In the genomic region with DNA sequence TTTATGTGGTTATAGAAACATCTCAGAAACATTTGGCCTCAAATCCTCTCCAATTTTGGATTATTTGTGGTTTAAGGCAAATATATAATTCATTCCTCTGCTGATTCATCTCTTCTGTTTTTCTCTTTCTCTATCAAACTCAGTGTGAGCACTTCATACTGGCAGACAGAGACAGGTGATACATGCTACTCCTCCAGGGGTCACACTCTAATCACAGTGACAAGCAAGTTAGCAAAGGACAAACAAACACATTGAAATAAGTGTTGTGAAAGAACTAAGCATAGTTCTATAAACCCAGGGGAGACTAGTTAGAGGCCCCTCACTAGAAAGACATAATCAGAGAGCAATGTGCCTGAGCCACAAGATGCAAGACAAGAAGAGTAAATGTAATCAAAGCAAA, we compare ENCODE assay signal across 28 mouse cellular contexts.
DNase-seq lines count a peak whose midpoint lies in the region; ATAC-seq and TF ChIP-seq lines count a peak whose summit lies in the region.
"Had no signal": no experiment of that assay in that cellular context is flagged by ENCODE, and none has a peak within 500 bp of the region (broad histone marks: within the 10 kb centered on the region; RNA-seq: fewer than 3 reads in every experiment).

No protein-coding gene starts in this region.

- no peak for TF ChIP-seq EP300 in CH12.LX (IDR thresholded peaks at IDR 0.05; ENCODE audit: low read length)

- no peaks in the 10 kb centered on the region for H3K79me2 ChIP-seq in CH12.LX (replicated peaks; ENCODE audit: control insufficient read depth, extremely low read depth, insufficient read depth, poor library complexity, severe bottlenecking)

- TF ChIP-seq RAD21 in CH12.LX (IDR thresholded peaks at IDR 0.05; ENCODE audit: low read depth, low read length) = peak; percentile 26

- ATAC-seq in liver, embryonic 16.5 days (ENCODE audit: low read depth) = 0 out of 2 replicates have a peak, but pooled peaks have one; percentile 24
- no peak for ATAC-seq in liver, embryonic 11.5 days (replicated peaks; ENCODE audit: low FRiP score)
- no peak for ATAC-seq in hindbrain, embryonic 13.5 days (ENCODE audit: low FRiP score)
- ATAC-seq: CD4-positive, CD25-positive, alpha-beta regulatory T cell, adult 4 months; forebrain, embryonic 13.5 days; forebrain, embryonic 16.5 days; hindbrain, embryonic 16.5 days; intestine, embryonic 15.5 days; Patski had no signal

- H3K9me3 ChIP-seq in liver, embryonic 16.5 days (replicated peaks; ENCODE audit: control insufficient read depth, low read length) = no peaks in the 10 kb centered on the region
- no peaks in the 10 kb centered on the region for H3K9me3 ChIP-seq in liver, embryonic 11.5 days (ENCODE audit: control insufficient read depth, low read length)
- H3K9me3 ChIP-seq in CH12.LX (replicated peaks; ENCODE audit: low read length) = peaks cover 2% of the 10 kb centered on the region
- no peaks in the 10 kb centered on the region for H3K9me3 ChIP-seq in limb, embryonic 10.5 days (replicated peaks)
- no peaks in the 10 kb centered on the region for H3K9me3 ChIP-seq in hindbrain, embryonic 13.5 days
- H3K9me3 ChIP-seq: embryonic facial prominence, embryonic 12.5 days; embryonic facial prominence, embryonic 15.5 days; forebrain, embryonic 10.5 days; forebrain, embryonic 13.5 days; hindbrain, embryonic 12.5 days; intestine, embryonic 15.5 days had no signal

- no peak overlapping the region for H3K27ac ChIP-seq in liver, embryonic 16.5 days (ENCODE audit: low read length)
- H3K27ac ChIP-seq in liver, embryonic 11.5 days (ENCODE audit: low read depth, low read length) = no peak overlapping the region
- no peak overlapping the region for H3K27ac ChIP-seq in CH12.LX (ENCODE audit: insufficient read depth, low read depth)
- no peak overlapping the region for H3K27ac ChIP-seq in limb, embryonic 10.5 days
- no peak overlapping the region for H3K27ac ChIP-seq in hindbrain, embryonic 13.5 days
- H3K27ac ChIP-seq: embryonic facial prominence, embryonic 12.5 days; embryonic facial prominence, embryonic 15.5 days; forebrain, embryonic 10.5 days; forebrain, embryonic 13.5 days; gastrocnemius, adult 2 months; hindbrain, embryonic 12.5 days; intestine, embryonic 15.5 days had no signal

- in situ Hi-C loops in CH12.LX (cut with MboI; ENCODE audit: low pct_ligation_motif_present, low pct_unique_long_range_greater_than_20kb, low sequenced_read_pairs) = no loop called here

- no peaks in the 10 kb centered on the region for H3K27me3 ChIP-seq in liver, embryonic 16.5 days (ENCODE audit: control insufficient read depth, insufficient read depth, low read depth, low read length)
- no peaks in the 10 kb centered on the region for H3K27me3 ChIP-seq in liver, embryonic 11.5 days (replicated peaks; ENCODE audit: control insufficient read depth, insufficient read depth, low read length)
- H3K27me3 ChIP-seq in CH12.LX (replicated peaks) = no peaks in the 10 kb centered on the region
- no peaks in the 10 kb centered on the region for H3K27me3 ChIP-seq in limb, embryonic 10.5 days (ENCODE audit: low read depth, poor library complexity, severe bottlenecking)
- no peaks in the 10 kb centered on the region for H3K27me3 ChIP-seq in hindbrain, embryonic 13.5 days
- H3K27me3 ChIP-seq: embryonic facial prominence, embryonic 12.5 days; embryonic facial prominence, embryonic 15.5 days; forebrain, embryonic 13.5 days; hindbrain, embryonic 12.5 days; intestine, embryonic 15.5 days; Patski had no signal

- H3K4me3 ChIP-seq in liver, embryonic 16.5 days (ENCODE audit: low read depth, low read length) = no peak overlapping the region
- no peak overlapping the region for H3K4me3 ChIP-seq in liver, embryonic 11.5 days (ENCODE audit: low read depth, low read length)
- H3K4me3 ChIP-seq in CH12.LX (replicated peaks in 1 of 3; ENCODE audit: low read depth in 2 of 3, low read length in 2 of 3, poor library complexity in 1 of 3) = no peak overlapping the region
- H3K4me3 ChIP-seq in limb, embryonic 10.5 days = no peak overlapping the region
- no peak overlapping the region for H3K4me3 ChIP-seq in hindbrain, embryonic 13.5 days
- H3K4me3 ChIP-seq: embryonic facial prominence, embryonic 12.5 days; embryonic facial prominence, embryonic 15.5 days; erythroblast, embryonic 14.5 days; forebrain, embryonic 10.5 days; forebrain, embryonic 13.5 days; gastrocnemius, adult 2 months; hindbrain, embryonic 12.5 days; intestine, embryonic 15.5 days had no signal

- dilution Hi-C loops in CH12.LX (cut with MboI; ENCODE audit: extremely low pct_ligation_motif_present, extremely low pct_unique_long_range_greater_than_20kb, low sequenced_read_pairs) = no loop called here

- no peaks in the 10 kb centered on the region for H3K36me3 ChIP-seq in liver, embryonic 16.5 days (ENCODE audit: control insufficient read depth, insufficient read depth)
- H3K36me3 ChIP-seq in liver, embryonic 11.5 days (ENCODE audit: control insufficient read depth, insufficient read depth, low read length) = no peaks in the 10 kb centered on the region
- no peaks in the 10 kb centered on the region for H3K36me3 ChIP-seq in CH12.LX (replicated peaks in 1 of 2; ENCODE audit: control insufficient read depth in 1 of 2, insufficient read depth in 1 of 2, low read length in 1 of 2)
- H3K36me3 ChIP-seq in limb, embryonic 10.5 days = no peaks in the 10 kb centered on the region
- H3K36me3 ChIP-seq in hindbrain, embryonic 13.5 days = no peaks in the 10 kb centered on the region
- H3K36me3 ChIP-seq: embryonic facial prominence, embryonic 12.5 days; embryonic facial prominence, embryonic 15.5 days; forebrain, embryonic 10.5 days; hindbrain, embryonic 12.5 days; intestine, embryonic 15.5 days had no signal

- no peak for TF ChIP-seq POLR2A in CH12.LX (IDR thresholded peaks at IDR 0.05; ENCODE audit: low read depth, low read length)

- H3K4me2 ChIP-seq in liver, embryonic 16.5 days (ENCODE audit: low read depth, low read length) = no peak overlapping the region
- no peak overlapping the region for H3K4me2 ChIP-seq in liver, embryonic 11.5 days
- no peak overlapping the region for H3K4me2 ChIP-seq in CH12.LX (ENCODE audit: insufficient read depth, low read depth, poor library complexity, severe bottlenecking)
- no peak overlapping the region for H3K4me2 ChIP-seq in hindbrain, embryonic 13.5 days
- H3K4me2 ChIP-seq: embryonic facial prominence, embryonic 12.5 days; embryonic facial prominence, embryonic 15.5 days; forebrain, embryonic 13.5 days; heart, embryonic 11.5 days; hindbrain, embryonic 12.5 days; intestine, embryonic 15.5 days had no signal

- H3K9ac ChIP-seq in liver, embryonic 16.5 days (ENCODE audit: low read depth, low read length) = no peak overlapping the region
- H3K9ac ChIP-seq in liver, embryonic 11.5 days (ENCODE audit: low read depth, low read length) = no peak overlapping the region
- no peak overlapping the region for H3K9ac ChIP-seq in CH12.LX (ENCODE audit: insufficient read depth, low read depth)
- no peak overlapping the region for H3K9ac ChIP-seq in hindbrain, embryonic 13.5 days
- H3K9ac ChIP-seq: embryonic facial prominence, embryonic 12.5 days; embryonic facial prominence, embryonic 15.5 days; forebrain, embryonic 13.5 days; hindbrain, embryonic 12.5 days; intestine, embryonic 15.5 days had no signal

- no peaks in the 10 kb centered on the region for H3K4me1 ChIP-seq in liver, embryonic 16.5 days (ENCODE audit: control insufficient read depth, low read depth, low read length)
- H3K4me1 ChIP-seq in liver, embryonic 11.5 days (replicated peaks; ENCODE audit: control insufficient read depth, insufficient read depth, low read length) = no peaks in the 10 kb centered on the region
- no peaks in the 10 kb centered on the region for H3K4me1 ChIP-seq in CH12.LX (ENCODE audit: control insufficient read depth in 1 of 2, insufficient read depth in 2 of 2)
- H3K4me1 ChIP-seq in limb, embryonic 10.5 days = no peaks in the 10 kb centered on the region
- no peaks in the 10 kb centered on the region for H3K4me1 ChIP-seq in hindbrain, embryonic 13.5 days (replicated peaks)
- H3K4me1 ChIP-seq: embryonic facial prominence, embryonic 12.5 days; embryonic facial prominence, embryonic 15.5 days; forebrain, embryonic 10.5 days; forebrain, embryonic 13.5 days; hindbrain, embryonic 12.5 days; intestine, embryonic 15.5 days had no signal

- TF ChIP-seq CTCF in CH12.LX (conservative IDR thresholded peaks at IDR 0.05 in 1 of 2, IDR thresholded peaks at IDR 0.05 in 1 of 2; ENCODE audit: low read depth in 2 of 2, low read length in 2 of 2) = no peak

- DNase-seq in liver, embryonic 11.5 days (ENCODE audit: low spot score) = no peak
- DNase-seq in 3T3-L1 (ENCODE audit: low read depth, low spot score) (peak; percentile 45), CH12.LX (ENCODE audit: extremely low read depth) (no peak)
- DNase-seq in fibroblast of lung, adult 2 months (ENCODE audit: low read depth) = peak; percentile 17
- no peak for DNase-seq in limb, embryonic 10.5 days (ENCODE audit: low spot score)
- DNase-seq: adrenal gland, postnatal 14 days; B cell, adult 2 months; cerebellum, adult 11 months; cerebellum, adult 2 months; cerebellum, adult 9-11 months; cerebellum, postnatal 25 days; gastrocnemius, adult 2 months; gastrocnemius, postnatal 14 days; heart, adult 11 months had no signal

TF ChIP-seq in CH12.LX, 34 proteins besides CTCF, POLR2A, EP300 and RAD21:
- TF ChIP-seq SMC3 (IDR thresholded peaks at IDR 0.05; ENCODE audit: low read depth, low read length) = peak; percentile 28
- no peak for TF ChIP-seq USF2 (conservative IDR thresholded peaks at IDR 0.05; ENCODE audit: low read depth, low read length)
TF ChIP-seq in CH12.LX: peak in this region for 1.

Comparison
In these comparisons a context has a peak if more than half of its experiments do, and no peak if none do; other contexts are left out.
1. DNase-seq: peak in 3T3-L1 (single experiment) and fibroblast of lung, adult 2 months (single experiment); none in liver, embryonic 11.5 days (single experiment), CH12.LX (single experiment) and limb, embryonic 10.5 days (single experiment).